Mouse (Mus musculus) lung, postnatal 14 days (tissue): Measurements from ENCODE around the gene Flywch1.

Source experiments
- DNase-seq: peaks from one replicate; pipeline ENCODE4 v3.0.0; 2021

Flywch1 gene

GRCm38 (mm10) chr17:23771284-23772218 is at the start of gene Flywch1:
TSS of gene Flywch1 (minus strand) at chr17:23771602.
- peak; percentile 97 for DNase-seq

- DNase-seq, result no peak
Measured at GRCm38 (mm10) chr17:23820731-23821130, 49.3 kb upstream of the Flywch1 start.

GRCm38 (mm10) chr17:23819235-23819634 is 47.8 kb upstream of the Flywch1 start:
- DNase-seq, result no peak

GRCm38 (mm10) chr17:23818579-23818978 is 47.2 kb upstream of the Flywch1 start:
- no peak for DNase-seq

GRCm38 (mm10) chr17:23815641-23816040 is 44.2 kb upstream of the Flywch1 start:
- no peak for DNase-seq

GRCm38 (mm10) chr17:23807918-23808317 is 36.5 kb upstream of the Flywch1 start:
- no peak for DNase-seq

GRCm38 (mm10) chr17:23806867-23807266 is 35.5 kb upstream of the Flywch1 start:
- DNase-seq, result peak; percentile 32

GRCm38 (mm10) chr17:23804426-23805085 is 33.2 kb upstream of the Flywch1 start:
- no peak for DNase-seq

- DNase-seq, result peak; percentile 83
Measured at GRCm38 (mm10) chr17:23803366-23804041, 32.1 kb upstream of the Flywch1 start.

GRCm38 (mm10) chr17:23802746-23803365 is 31.5 kb upstream of the Flywch1 start:
- DNase-seq, result peak; percentile 96

- no peak for DNase-seq
Measured at GRCm38 (mm10) chr17:23801627-23802026, 30.2 kb upstream of the Flywch1 start.

GRCm38 (mm10) chr17:23797316-23797715 is 25.9 kb upstream of the Flywch1 start:
- DNase-seq, result no peak

GRCm38 (mm10) chr17:23795323-23795722 is 23.9 kb upstream of the Flywch1 start:
- no peak for DNase-seq

- no peak for DNase-seq
Measured at GRCm38 (mm10) chr17:23791079-23791357, 19.6 kb upstream of the Flywch1 start.

GRCm38 (mm10) chr17:23790269-23791078 is 19.1 kb upstream of the Flywch1 start, which contains the start of gene Srrm2:
TSS of gene Srrm2 (plus strand) at chr17:23790532.
- DNase-seq, result peak; percentile 66

GRCm38 (mm10) chr17:23789749-23790268 is 18.4 kb upstream of the Flywch1 start:
- DNase-seq, result no peak

- no peak for DNase-seq
Measured at GRCm38 (mm10) chr17:23788973-23789372, 17.6 kb upstream of the Flywch1 start.

GRCm38 (mm10) chr17:23786510-23786931 is 15.1 kb upstream of the Flywch1 start:
- DNase-seq, result no peak

GRCm38 (mm10) chr17:23785561-23786471 is 14.4 kb upstream of the Flywch1 start, which contains the start of gene Flywch2:
TSS of gene Flywch2 (minus strand) at chr17:23786081.
- DNase-seq, result peak; percentile 74

GRCm38 (mm10) chr17:23783352-23783751 is 11.9 kb upstream of the Flywch1 start:
- no peak for DNase-seq

GRCm38 (mm10) chr17:23778447-23778846 is 7.0 kb upstream of the Flywch1 start:
- DNase-seq, result no peak
